Mouse (Mus musculus): Measurements from ENCODE around the gene Serhl.

- TF ChIP-seq CTCF (IDR thresholded peaks at IDR 0.05; ENCODE audit: low read depth, low read length) (no peak), POLR2A (IDR thresholded peaks at IDR 0.05; ENCODE audit: borderline replicate concordance, low read depth, low read length) (no peak)
Observed at GRCm38 (mm10) chr15:83111290-83111689, 22.0 kb downstream of the Serhl start.

Measured in bone marrow macrophage, adult 2 months (primary cell).